Mouse (Mus musculus) left cerebral cortex, postnatal 4 days (tissue): ENCODE data around the gene Churc1. TPM values are rescaled to one million over a fixed set of nuclear protein-coding genes. Genes with fewer than 3 reads are reported as not detected.

Source experiments
- DNase-seq: peaks from one replicate; pipeline ENCODE4 v3.0.0-alpha.2; 2022
- intact Hi-C: fragments of 180-260 bp; cut with DNase I; formaldehyde crosslinking; loops from one replicate; pipeline ENCODE4 v1.15.1; 2025
- total RNA-seq, 2 experiments: library from RNA; stranded (reverse); gene quantifications; 2 replicates each; pipeline ENCODE4 v1.2.3; 2021

Gene Churc1
- total RNA-seq, result 10 to 100 TPM; 35.2 to 42.6 TPM

GRCm38 (mm10) chr12:76765354-76765851 is at the start of gene Churc1, which contains the start of gene Fntb:
Gene Churc1, plus strand, starts transcription at chr12:76765538.
Gene Fntb, plus strand, starts transcription at chr12:76765589.
- peak; percentile 89 for DNase-seq
- intact Hi-C loops, result no loop called here

DNA sequence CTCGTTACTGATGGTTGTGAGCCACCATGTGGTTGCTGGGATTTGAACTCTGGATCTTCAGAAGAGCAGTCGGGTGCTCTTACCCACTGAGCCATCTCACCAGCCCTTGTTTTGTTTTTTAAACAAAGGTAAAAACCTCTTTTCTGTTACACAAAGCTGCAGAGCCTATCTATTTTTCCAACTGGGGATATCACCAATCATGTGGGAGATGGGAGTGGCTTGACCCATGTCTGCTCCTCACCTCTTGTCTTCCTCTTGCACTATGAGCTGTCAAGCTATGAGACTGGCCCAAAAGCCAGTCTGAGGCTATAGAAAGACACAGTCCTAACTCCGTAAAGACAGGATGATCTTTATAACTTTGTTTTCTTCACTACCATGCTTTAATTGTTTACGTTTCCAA is 47.0 kb upstream of the Churc1 start:
- DNase-seq, result no peak
- intact Hi-C loops, result no loop called here

GRCm38 (mm10) chr12:76720572-76720971 is 44.8 kb upstream of the Churc1 start:
- intact Hi-C loops, result no loop called here
- no peak for DNase-seq

GRCm38 (mm10) chr12:76722026-76722425 is 43.3 kb upstream of the Churc1 start:
- intact Hi-C loops, result no loop called here
- DNase-seq, result no peak

GRCm38 (mm10) chr12:76727955-76728354 is 37.4 kb upstream of the Churc1 start:
- DNase-seq, result peak; percentile 15
- intact Hi-C loops, result no loop called here

GRCm38 (mm10) chr12:76750866-76751459 is 14.4 kb upstream of the Churc1 start:
- intact Hi-C loops, result no loop called here

DNA sequence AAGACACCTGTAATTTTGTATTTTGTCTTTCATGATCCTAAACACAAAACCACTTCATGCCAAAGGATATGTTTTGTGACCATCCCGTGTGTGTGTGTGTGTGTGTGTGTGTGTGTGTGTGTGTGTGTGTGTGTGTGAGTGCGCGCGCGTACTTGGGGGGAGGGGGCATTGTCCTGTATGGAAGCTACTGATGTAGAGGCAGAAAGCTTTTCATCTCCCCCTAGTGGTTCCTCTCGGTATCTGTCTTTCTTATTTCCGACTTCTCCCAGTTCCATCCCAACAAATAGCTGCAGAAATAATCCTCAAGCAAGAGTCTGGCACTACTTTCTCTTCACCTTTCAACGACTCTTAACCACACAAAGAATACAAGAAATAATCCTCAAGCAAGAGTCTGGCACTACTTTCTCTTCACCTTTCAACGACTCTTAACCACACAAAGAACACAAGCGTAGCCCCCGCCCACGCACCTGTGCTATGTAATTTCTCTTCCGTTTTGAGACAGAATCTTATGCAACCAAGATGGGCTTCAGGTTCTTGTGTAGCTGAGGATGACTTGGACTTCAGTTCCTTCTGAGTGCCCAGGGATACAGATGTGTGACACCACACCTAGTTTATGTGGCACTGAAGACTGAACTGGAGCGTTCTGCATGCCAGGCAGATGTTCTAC is 12.6 kb upstream of the Churc1 start:
- peak; percentile 36 for DNase-seq
- intact Hi-C loops, result no loop called here

More at GRCm38 (mm10) chr12:76750866-76751459, 14.4 kb upstream of the Churc1 start:
- no peak for DNase-seq

GRCm38 (mm10) chr12:76765901-76766630 is 728 bp downstream of the Churc1 start:
- DNase-seq, result peak; percentile 15

DNA sequence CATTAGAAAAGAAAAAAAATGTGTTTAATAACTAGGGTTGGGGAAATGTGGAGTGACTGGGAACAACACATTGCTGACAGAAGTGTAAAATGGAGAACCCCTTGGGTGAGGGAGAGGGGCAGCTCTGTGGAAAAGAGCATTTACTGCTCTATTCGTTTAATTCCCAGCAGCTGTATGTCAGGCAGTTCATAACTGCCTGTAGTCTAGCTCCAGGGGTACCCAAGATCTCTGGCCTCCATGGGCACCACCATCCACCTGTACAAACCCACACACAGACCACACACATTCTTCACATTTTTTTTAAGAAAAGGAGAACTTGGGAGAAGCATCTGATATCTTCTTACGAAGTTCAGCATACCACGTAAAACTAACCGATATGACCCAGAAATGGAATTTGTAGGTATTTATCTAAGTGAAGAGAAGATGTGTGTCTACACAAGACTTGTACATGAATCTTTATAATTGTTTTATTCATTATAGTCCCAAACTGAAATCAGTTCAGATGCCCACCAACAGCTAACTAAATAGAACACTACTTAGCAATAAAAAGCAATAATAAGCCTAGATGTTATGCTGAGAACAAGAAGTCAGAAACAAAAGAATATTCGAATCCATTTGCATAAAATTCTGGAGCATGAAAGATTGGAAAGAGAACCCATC is 5.6 kb downstream of the Churc1 start:
- no peak for DNase-seq
- intact Hi-C loops, result no loop called here

More at GRCm38 (mm10) chr12:76765901-76766630, 728 bp downstream of the Churc1 start:
- intact Hi-C loops, result no loop called here

DNA sequence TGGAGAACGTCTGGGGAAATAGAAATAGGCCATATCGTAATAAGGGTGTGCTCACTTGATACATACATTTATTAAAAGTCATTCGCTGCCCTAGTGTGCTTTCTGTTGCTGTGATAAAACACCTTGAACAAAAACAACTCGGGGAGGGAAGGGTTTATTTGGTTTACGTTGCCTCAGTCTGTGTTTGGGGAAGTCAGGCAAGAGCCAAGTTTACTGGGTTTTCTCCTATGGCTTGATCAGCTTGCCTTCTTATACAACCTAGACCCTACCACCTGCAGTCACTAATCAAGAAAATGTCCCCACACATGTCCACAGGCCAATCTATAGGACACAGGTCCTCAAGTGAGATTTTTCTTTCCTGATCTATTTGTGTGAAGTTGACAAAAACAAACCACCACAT is 6.2 kb downstream of the Churc1 start:
- intact Hi-C loops, result no loop called here
- no peak for DNase-seq

GRCm38 (mm10) chr12:76774652-76775051 is 9.3 kb downstream of the Churc1 start:
- DNase-seq, result no peak
- intact Hi-C loops, result no loop called here

DNA sequence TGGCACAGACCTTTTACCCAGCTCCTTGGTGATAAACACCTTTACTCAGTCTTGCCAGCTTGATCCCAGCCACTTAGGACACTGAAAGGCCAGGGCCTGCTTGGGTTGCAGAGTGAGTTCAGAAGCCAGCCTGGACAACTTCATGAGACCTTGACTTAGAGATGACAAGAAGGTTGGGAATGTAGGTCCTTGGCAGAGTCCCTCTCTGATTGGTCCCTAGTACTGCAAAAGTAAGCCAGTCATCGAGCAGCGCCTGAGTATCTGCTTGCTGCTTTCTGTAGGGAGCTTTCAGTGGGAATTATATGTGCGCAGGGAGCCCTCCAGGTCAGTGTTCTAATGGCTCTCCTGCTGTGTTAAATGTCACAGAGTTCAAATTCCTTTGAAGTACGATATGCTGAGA is 9.8 kb downstream of the Churc1 start:
- DNase-seq, result no peak

GRCm38 (mm10) chr12:76776898-76777297 is 11.6 kb downstream of the Churc1 start:
- intact Hi-C loops, result no loop called here
- DNase-seq, result no peak

More for the DNA sequence above, 9.8 kb downstream of the Churc1 start:
- intact Hi-C loops, result no loop called here

GRCm38 (mm10) chr12:76777845-76778244 is 12.5 kb downstream of the Churc1 start:
- intact Hi-C loops, result no loop called here
- DNase-seq, result no peak

DNA sequence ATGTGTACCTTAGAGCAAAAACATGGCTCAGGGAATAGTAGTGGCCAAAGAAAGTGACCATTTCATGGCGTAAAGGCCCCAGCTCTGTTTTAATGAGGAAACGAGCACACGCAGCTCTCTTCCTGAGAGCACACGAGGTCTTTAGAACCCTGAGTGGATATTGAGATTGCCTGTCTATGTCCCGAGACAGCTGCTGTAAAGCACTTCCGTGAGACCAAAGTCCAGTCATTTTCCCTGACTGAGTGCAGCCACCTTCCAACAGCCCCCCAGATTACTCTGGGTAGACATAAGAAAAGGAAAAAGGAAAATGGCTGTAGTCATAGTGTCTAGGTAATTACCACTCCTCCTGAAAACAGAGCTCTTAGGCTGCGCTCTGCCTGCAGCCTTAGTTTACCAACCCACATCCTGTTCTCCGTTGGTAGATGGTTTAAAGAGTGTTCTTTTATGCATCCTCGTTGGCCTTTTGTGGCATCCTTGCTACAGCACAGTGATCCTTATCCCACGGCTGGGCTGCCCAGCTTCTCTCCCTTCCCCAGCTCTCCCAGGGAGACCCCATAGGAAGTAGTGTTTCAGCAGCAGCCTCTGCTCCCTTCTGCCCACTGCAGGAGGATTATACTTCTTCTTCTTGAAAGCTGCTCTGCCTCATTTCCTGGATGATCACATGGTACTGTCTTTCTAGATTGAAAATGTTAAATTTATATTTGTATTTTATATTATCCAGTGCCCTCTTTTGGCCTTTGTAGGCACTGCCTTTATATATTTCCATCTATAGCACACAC is 13.2 kb downstream of the Churc1 start:
- intact Hi-C loops, result no loop called here
- no peak for DNase-seq

- no peak for DNase-seq
- intact Hi-C loops, result no loop called here
Observed at GRCm38 (mm10) chr12:76779951-76780350, 14.6 kb downstream of the Churc1 start.

DNA sequence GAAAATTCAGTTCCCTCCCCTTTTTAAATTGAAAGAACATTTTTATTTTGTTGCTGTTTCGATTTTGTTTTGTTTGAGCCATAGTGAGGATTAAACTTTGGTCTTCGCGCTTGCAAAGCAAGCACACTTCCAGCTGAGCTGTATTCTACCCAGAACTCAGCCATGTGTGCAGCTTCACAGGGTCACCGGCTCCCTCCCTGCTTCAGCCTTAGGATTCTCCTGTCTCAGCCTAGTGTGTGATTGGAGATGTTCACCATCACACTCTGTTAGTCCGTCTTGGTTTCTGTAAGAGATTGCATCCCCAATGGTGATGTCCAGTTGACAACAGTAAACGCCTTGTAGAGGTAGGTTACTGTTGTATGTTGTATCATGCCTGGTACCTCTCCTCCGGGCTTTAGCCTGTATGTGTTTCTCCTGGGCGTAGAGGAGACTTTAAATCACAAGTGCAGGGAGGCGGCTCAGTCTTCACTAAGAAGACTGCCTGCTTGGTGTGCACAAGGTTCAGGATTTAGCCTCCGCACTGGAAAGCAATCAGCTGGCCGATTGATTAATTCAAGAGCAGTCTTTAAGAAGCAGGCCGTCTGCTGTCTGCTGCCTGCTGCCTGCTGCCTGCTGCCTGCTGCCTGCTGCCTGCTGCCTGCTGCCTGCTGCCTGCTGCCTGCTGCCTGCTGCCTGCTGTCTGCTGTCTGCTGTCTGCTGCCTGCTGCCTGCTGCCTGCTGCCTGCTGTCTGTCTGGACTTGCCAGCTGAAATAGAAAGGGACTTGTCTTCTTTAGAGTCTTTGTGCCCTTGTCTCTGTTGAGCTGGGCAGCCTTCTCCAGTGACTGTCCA is 15.5 kb downstream of the Churc1 start:
- peak; percentile 44 for DNase-seq
- intact Hi-C loops, result no loop called here

DNA sequence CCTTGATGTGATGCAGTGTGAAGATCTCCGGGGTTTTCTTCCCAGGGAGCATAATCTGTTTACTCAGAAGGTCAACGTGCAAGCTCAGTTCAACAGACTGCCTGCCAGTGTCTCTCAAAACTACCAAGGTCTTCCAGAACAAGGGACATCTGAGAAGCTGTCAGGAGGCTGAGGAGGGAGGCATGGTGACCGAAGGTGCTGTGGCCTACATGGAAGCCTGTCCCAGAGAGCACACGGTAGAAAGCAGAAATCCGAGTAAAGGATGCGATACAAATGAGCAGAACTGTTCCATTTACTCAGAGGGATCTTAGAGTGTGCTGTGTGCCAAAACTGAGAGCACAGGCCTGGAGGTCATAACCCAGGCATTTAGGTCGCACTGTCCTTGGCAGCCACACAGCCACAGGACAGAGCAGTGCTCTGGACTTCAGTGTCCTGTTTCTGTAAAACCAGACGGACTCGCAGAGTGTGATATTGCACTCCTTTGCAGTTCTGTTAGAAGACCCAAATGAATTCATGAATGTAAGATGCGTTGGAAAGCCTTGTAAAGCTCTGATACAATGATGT is 18.8 kb downstream of the Churc1 start:
- DNase-seq, result no peak

DNA sequence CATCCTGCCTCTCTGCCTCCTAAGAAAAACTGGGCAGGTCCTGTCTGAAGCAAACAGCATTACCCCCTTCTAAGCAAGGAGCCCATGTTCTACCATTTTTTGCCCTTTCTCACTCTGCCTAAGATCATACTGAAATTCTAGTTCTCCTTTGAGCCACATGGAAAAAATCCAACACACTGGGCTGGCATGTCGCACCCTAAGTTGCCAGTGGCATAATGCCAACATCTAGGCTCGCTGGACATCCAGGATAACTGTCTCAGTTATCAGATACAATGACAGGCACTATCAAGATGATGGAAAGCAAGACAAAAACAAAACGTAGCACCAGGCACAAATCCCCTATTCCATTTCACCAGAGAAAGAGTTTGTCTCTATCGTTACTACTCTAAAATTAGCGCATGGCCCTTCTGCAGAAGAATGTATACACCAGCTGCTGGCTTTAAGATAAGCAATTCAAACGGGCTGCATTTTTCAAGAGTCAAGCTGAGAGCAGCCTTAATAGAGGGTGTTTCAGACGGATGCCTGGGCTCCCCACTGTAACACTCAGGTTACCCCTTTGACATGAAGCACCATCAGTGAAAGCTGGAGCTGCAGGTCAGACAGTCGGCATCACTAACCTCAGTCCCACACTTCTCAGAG is 25.2 kb downstream of the Churc1 start:
- DNase-seq, result no peak
- intact Hi-C loops, result no loop called here

More for the DNA sequence above, 18.8 kb downstream of the Churc1 start:
- intact Hi-C loops, result no loop called here
